Mouse (Mus musculus) embryonic stem cell, embryonic (primary cell): Measurements from ENCODE around the gene Samd7.

Experiments
- CTCF ChIA-PET, 4 experiments: fragments of 300-600 bp in 2 of 4; fragments of 350-600 bp in 2 of 4; sonication (Branson Sonifier 250); formaldehyde crosslinking; loops; one replicate each; lab custom pipeline; 2022; ENCODE audit warnings: inconsistent platforms in 2 of 4; lab: Charles Lee
- POLR2A ChIA-PET, 4 experiments: fragments of 300-600 bp in 2 of 4; fragments of 350-600 bp in 2 of 4; sonication (Branson Sonifier 250); formaldehyde crosslinking; loops; one replicate each; lab custom pipeline; 2022; ENCODE audit warnings: antibody characterized with exemption in 4 of 4, inconsistent platforms in 1 of 4; lab: Charles Lee

Samd7 gene

DNA sequence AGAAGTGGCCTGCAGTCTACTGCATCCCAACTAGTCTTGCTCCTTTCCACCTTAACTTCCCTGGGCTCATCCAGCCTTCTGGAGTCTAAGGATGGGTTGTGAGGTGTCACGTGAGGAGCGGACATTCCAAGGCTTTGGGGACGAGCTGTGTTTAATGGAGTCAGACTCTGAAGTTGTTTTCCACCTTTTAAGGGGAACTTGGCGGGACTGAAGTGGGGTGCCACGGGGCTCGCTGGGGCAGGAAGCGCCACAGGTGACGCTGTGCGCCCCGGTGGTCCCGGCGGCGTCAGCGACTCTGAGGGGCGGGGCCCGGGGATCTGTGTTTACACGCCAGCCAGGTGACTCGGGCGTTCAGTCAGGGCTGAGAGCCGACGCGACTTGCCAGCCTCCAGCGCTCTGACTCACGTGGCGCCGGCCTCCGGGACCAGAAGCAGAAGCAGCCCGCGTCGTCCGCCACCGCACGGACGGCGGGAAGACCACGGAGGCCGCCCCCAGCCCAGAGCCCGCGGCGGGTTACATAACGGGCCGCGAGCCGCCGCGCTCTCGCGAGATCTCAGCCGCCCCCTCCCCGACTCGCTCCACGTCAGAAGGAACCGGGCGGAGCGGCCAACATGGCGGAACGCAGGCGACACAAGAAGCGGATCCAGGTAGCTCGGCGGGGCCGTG is 46.8 kb downstream of the Samd7 start, which contains the start of gene Sec62:
TSS of gene Sec62 (plus strand) at position 139 of the 666 bp plus-strand sequence.
- POLR2A ChIA-PET = interaction anchor here in 3 of 4 experiments (0.7 to 5.8 kb wide), 47 partner anchors 9 to 301 kb away, joined by 3 to 41 read pairs (median 5); partner anchors contain the start of genes Lrrc34 (in 1 of the 3), Lrriq4 (in 1 of the 3) and Mynn (in 1 of the 3)
- CTCF ChIA-PET = no interaction called here

DNA sequence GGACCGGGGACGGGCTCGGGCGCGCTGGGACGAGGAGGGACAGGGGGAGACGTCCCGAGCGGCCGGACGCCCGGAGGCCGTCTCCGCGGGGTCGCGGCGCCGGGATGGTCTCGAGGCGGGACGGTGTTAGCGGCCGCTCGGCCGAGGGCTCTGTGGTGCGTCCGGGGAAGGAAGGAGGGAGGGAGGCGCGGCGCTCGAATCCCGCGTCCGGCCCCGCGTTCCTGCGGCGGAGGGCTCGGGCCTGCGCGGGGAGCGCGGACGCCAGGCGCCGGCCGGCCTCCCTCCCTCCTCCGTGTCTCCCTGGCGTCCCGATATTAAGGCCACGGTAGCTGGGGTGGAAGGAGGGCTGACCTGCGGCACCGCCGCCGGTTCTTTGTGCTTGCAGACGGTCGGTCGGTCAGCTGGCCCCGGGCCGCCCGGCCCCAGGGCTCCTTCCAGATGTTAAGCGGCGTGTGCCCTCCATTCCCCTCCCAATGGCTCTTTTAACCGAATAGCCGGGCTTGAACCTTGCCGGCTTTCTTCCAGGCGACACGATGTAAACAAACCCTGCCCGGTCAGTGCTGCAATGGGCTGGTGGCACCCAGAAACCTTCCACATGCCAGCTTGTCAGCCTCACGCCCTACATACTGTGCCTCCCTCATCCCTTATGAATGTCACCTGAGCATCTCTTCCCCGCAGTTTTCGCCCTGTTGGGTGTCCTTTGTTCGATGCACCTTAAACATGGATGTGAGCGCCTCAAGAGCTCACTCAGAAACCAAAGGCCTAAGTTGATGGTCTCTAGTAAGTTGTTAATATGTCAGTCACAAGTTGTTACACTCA is 47.5 kb downstream of the Samd7 start:
- POLR2A ChIA-PET = interaction anchor here (0.7 to 5.8 kb wide), 54 partner anchors 8 to 300 kb away, joined by 3 to 41 read pairs (median 4); partner anchors contain the start of genes Lrrc34 (in 2 of the 4), Lrriq4 (in 1 of the 4) and Mynn (in 1 of the 4)
- CTCF ChIA-PET = no interaction called here

DNA sequence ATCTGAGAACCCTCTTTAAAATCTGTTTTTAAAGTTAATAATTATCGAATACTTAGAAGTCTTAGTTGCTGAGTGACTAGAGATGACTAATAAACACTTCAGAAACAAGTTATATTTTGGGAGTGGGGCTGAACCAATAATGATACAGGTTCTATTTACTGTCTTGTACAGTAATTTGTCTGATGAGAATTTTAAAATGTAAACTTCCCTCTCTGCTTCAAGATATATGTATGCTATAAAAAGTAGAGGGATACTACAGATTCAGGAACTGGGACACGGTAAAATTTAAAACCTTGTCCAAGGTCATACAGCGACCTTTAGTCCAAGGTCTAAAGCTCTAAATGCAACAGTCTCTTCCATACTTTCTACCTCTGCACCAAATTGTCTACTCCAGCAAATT is 56.1 kb downstream of the Samd7 start:
- POLR2A ChIA-PET = interaction anchor here in 2 of 4 experiments (1.5 to 3.4 kb wide), 4 partner anchors 9 to 105 kb away, joined by 3 to 26 read pairs (median 9); partner anchors contain the start of gene Sec62 (in 2 of the 2)

DNA sequence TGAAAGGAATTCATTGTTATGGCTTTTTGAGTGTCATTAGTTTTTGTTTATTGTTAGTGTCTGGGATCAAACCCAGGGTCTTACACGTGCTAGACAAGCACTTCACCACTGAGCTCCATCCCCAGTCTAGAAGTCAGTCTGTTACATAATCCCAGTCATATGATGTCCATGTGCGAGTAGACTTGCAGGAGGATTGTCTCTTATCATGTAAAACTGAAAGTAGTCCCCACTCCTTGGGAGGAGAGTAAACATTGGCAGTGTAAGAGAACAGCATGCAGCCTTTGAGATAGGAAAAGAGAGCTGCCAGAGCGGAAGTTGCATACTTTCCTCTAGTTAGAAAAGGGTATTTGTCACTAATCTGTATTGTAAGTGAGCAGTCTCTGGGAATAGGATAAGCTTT is 66.8 kb downstream of the Samd7 start:
- ChIA-PET POLR2A (interaction anchor here in 2 of 4 experiments (1.1 to 2.2 kb wide), 10 partner anchors 12 to 151 kb away, joined by 3 to 11 read pairs (median 4); partner anchors contain the start of gene Sec62 (in 1 of the 2)), CTCF (interaction anchor here in 1 of 4 experiments (1.4 kb wide), 1 partner anchor 326 kb away, joined by 3 read pairs; no protein-coding TSS in a partner anchor)

More for the DNA sequence above, 56.1 kb downstream of the Samd7 start:
- CTCF ChIA-PET = no interaction called here
